Mouse (Mus musculus) adrenal gland, postnatal 0 days (tissue): ENCODE results near the gene Snap91. TPM values are rescaled to one million over a fixed set of nuclear protein-coding genes. Genes with fewer than 3 reads are reported as not detected.

Experiments
- polyA plus RNA-seq: library from polyadenylated mRNA; unstranded; fragments of >200 nt; fragmentation: Nextera tagmentation; extraction: Ambion mirVana; gene quantifications from 2 replicates; pipeline ENCODE4 v1.2.1, GENCODE M21; 2015

Gene Snap91
- 23.2 and 28.8 TPM in 2 replicates for polyA plus RNA-seq

DNA sequence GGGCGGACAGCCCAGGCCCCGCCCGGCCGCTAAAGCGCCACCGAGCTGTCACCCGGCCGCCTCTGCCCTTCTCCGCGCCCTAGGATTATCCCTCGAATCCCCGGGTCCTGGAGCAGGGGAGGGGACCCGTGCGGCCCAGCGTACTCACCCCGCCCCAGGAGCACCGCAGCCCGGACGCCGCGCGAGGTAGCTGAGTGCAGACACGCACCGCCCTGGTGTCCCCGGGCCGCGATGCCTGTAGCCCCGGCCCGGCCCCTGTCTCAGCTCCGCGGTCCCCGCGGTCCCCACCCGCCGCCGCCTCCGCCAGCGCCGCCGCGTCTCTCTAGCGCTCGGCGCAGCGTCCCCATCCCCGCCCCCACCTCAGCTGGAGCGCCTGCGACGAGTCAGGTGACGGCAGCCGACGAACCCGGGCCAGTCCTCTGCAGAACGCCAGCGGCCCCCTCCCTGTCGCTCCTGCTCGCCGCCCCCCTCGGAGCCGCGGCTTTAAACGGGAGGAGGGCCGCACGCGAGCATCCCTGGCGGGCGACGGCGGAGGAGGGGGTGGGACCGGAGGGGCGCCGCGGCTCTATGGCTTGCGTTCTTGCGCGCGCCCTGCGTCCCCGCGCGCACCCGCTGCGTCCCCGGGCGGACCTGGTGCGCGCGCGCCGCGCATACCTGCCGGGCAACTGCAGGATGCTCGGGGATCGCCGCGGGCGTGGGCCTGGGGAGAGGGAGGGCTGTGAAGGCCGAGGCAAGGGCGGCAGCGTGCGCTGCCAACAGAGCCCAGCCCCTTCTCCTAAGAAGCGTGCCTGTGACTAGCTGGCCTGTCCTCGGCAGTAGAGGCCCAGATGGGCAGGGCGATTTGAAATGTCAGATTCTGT, at the start of gene Snap91:
TSS of gene Snap91 (minus strand) at position 542 of the 860 bp plus-strand sequence.

DNA sequence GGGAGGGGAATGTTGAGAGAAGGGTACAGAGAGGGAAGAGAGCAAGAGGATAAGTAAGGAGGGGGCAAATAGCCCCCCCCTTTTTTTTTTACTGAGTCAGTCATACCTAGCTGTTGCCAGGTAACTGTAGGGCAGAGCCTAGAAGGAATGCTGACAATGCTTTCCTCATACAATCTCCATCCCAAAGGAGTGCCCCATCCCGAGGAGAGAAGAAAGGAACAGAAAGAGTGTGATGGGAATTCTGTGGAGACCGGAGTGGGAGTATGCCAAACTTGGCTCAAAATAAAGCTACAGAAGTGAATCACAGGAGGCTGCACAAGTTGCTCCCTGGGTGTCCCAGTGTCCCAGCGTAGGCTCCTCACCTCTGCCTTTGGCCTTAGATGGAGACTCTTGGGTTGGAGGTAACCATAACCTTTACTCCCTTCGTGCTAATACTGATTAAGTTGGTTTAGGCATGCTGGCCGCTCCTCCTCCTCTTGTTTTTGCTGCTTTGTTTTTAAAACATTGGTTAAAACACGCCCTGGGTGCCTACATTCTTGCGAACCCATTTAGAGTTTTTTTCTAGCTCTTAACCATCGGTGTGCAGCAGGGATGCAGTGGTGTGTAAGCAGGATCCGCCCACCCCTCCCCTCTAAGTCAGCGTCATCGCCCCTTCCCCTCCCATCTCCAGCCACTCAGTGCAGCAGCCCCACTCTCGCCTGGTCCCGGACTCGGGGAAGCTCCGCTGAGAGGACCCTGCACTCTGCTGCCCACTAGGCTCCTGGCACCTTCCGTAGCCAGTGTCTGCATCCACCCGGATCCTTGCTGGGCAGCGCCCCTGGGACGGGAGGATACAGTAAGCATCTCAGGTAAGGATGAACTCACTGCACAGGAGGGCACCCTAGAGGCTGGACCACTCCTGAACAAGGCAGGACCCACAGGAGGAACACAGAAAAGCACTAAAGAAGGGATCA, 137.2 kb downstream of the Snap91 start, which contains the start of gene Prss35:
TSS of gene Prss35 (plus strand) at position 691 of the 953 bp plus-strand sequence.

Other genes starting within 250 kb of the Snap91 start
- gene Me1, start 184.7 kb downstream of the Snap91 start, polyA plus RNA-seq, result 121 and 356 TPM in 2 replicates
- gene Prss35, start 137.0 kb downstream of the Snap91 start, polyA plus RNA-seq, result 19.4 and 34.7 TPM in 2 replicates
- 4.1 and 5.7 TPM in 2 replicates for gene Ripply2, start 134.9 kb upstream of the Snap91 start, polyA plus RNA-seq
- 50.0 and 75.4 TPM in 2 replicates for gene Cyb5r4, start 141.4 kb upstream of the Snap91 start, polyA plus RNA-seq